Mouse (Mus musculus): ENCODE data around the gene Tnks1bp1.

Gene Tnks1bp1

DNA sequence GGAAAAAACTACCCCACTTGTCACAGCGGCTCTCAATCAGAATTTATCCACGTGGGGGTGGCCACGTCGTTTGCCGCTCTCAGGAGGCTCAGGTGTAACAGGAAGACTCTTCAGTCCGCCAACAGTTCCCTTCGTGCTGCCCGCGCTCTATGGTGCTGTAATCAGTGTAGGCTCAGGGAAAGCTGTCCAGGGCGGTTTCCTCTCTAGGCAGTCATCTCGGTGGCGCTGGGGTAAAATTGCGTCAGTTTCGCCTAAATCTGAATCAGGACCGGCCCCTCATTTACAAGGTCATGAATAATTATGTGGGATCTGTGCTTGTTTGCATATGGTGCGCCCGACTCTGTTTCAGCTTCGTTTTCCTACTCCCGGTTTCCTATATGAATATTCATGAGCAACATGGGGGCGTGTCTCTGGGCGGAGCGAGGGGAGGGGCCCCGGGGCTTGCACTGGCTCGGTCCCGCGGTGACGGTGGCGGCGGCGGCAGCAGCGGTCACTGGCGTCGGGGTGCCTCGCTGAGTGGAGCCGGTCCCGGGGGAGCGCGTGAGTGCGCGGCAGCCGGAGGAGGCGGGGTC lies at the start of gene Tnks1bp1:
TSS of gene Tnks1bp1 (plus strand) at position 427 of the 572 bp plus-strand sequence.
- DNase-seq (ENCODE audit: low spot score in 2 of 2) = peak; percentile 91 to 96

DNA sequence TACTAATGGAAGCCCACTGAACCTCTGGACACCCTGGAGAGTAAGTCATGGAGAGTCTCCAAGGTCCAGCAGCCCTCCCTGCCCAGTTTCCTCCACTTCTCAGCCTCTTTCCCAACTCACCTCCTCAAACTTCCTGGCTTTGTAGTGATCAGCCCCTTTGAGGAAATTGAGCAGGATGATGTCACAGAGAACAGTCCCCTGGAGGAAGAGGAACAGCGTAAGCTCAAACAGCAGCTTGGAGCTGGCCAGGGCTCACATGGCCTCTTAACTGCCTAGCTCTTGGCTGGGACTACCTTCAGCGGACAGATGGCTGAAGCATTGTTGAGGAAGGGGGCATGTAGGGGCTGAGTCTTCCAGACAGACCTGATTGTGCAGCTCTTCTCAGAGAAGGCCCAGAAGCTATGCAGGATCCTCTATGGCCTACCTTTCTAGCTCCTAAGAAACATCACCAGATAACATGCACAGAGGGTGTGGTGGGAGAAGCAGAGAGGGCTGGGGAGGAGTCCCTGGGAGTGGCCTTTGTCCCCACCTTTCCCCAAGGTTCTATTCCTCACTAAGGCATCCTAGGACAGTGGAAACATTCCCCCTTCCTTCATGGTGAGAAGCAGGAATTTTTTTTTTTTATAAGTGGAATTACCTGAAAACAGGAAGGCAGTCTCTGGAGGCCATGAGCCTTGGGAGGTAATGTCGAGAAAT lies 48.2 kb upstream of the Tnks1bp1 start:
- no peak for DNase-seq (ENCODE audit: low spot score in 2 of 2)

- DNase-seq (ENCODE audit: low spot score in 2 of 2) = no peak
These were observed 46.3 kb upstream of the Tnks1bp1 start for GRCm38 (mm10) chr2:85001497-85001896.

DNA sequence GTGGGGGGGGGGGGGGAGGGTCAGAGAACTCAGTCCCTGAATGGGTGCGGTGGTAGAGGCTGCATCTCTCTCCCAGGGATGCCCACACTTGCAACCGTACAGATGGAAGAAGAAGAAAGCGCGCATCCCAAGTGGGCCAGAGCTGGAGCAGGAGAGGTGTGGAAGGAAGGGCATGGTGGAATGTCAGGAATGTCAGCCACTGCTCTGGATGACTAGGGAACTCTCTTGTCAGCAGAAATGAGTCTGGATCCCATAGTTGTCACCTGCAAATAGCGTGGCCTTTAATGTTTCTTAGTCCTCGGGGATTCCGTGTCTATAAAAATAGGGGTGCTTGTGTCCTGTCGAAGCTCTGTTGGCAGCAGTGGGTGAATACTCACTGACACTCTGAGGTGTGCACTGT lies 45.2 kb upstream of the Tnks1bp1 start:
- DNase-seq (ENCODE audit: low spot score in 2 of 2) = no peak

GRCm38 (mm10) chr2:85004341-85004740 lies 43.5 kb upstream of the Tnks1bp1 start:
- DNase-seq (ENCODE audit: low spot score in 2 of 2) = no peak

DNA sequence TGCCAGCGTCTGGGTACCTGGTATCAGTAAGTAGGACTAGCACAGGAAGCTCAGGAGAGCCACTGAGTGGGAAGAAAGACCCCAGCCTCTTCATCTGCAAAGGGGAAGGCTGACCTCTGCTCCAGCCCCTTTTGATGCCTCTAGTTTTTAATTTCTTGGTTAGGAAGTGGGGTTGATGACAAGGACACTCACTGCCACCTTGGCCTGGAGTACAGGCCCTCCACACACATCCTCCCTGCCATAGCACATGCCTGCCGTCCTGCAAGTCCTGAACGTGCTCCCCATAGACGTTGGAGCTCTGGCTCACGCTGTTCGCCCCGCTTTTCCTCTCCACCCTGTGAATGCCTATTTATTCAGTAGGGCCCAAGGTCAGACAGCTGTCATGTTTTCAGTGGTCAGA lies 41.2 kb upstream of the Tnks1bp1 start:
- DNase-seq (ENCODE audit: low spot score in 2 of 2) = no peak

DNA sequence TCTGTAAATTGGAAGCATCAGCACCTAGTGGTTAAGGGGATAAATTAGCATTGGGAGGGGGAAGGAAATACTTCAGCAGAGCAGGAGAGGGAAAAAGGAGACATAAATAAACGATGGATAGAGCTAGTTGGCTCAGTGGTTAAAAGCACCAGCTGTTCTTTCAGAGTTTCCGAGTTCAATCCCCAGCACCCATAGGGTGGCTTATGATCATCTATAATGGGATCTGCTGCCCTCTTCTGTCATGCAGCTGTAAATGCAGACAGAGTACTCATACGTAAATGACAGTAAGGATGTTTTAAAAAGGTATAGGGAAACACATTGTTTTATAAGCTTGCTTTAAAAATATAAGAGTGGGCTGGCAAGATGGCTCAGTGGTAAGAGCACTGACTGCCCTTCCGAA lies 40.1 kb upstream of the Tnks1bp1 start:
- no peak for DNase-seq (ENCODE audit: low spot score in 2 of 2)

- DNase-seq (ENCODE audit: low spot score in 2 of 2) = no peak
These were observed 38.6 kb upstream of the Tnks1bp1 start for GRCm38 (mm10) chr2:85009212-85009611.

- DNase-seq (ENCODE audit: low spot score in 2 of 2) = no peak
These were observed 35.8 kb upstream of the Tnks1bp1 start for GRCm38 (mm10) chr2:85011906-85012604.

GRCm38 (mm10) chr2:85012679-85013078 lies 35.1 kb upstream of the Tnks1bp1 start:
- DNase-seq (ENCODE audit: low spot score in 2 of 2) = no peak

DNA sequence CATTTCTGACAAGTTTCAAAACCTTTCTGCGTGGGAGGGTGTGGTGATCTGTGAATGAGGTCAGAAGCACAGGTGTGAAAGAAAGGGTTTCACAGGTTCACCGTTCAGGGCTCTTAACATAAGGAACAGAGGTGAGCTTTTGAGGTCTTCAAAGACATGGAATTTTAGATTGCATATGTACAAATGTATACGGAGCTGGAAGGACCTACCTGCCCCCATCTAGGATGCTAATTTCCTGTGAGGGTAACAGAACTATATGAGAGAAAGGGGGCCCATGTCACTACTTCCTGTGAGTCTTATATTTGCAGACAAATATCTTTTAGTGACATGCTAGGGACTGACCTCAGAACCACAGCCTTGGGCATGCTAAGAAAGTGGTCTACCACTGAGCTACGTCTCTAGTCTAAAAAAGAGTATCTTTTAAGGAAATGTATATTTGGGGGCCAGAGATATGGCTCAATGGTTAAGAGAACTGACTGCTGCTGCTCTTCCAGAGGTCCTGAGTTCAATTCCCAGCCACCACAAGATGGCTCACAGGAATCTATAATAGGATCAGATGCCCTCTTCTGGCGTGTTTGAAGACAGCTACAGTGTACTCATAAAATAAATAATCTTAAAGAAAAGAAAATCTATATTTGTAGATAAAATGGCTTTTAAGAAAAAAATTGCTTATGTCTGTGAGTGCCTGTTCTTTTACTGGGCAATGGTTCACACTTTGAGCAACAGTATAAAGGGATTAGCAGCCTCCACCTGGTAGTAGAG lies 33.8 kb upstream of the Tnks1bp1 start:
- no peak for DNase-seq (ENCODE audit: low spot score in 2 of 2)

DNA sequence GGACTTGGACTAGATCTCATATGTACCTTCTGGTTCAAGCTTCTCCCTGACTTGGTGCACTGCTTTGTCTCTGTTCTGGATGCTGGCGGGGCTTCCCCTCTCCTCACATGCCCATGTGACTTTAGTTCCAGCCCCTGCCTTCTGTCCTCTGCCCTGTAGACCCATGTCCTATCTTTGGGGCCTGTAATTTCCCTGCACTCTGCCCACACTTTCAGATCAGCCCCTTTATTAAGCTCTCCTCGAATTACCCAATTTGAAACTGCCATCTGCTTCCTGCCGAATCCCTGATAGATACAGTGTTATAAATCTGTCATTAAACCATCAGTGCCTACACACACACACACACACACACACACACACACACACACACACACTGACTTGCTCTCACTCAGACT lies 33.2 kb upstream of the Tnks1bp1 start:
- DNase-seq (ENCODE audit: low spot score in 2 of 2) = no peak

DNA sequence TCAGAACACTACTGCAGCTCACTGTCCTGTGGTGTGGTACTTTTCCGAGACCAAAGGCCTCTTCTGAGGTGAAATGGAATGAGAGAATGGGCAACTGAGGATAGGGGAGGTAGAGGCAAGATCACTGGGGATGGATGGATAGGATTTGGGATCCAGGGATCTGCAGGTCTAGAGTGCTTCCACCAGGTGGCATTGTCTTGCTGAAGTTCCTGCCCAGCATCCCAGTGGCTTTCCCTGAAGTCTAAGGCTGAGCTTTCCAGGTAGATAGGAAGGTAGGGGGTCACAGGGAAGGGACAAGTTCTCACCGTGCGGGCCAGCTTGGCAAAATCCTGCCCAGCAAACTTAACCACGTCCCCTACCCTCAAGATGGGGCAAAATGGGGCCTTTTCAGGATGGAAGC lies 25.8 kb upstream of the Tnks1bp1 start:
- DNase-seq (ENCODE audit: low spot score in 2 of 2) = no peak

DNA sequence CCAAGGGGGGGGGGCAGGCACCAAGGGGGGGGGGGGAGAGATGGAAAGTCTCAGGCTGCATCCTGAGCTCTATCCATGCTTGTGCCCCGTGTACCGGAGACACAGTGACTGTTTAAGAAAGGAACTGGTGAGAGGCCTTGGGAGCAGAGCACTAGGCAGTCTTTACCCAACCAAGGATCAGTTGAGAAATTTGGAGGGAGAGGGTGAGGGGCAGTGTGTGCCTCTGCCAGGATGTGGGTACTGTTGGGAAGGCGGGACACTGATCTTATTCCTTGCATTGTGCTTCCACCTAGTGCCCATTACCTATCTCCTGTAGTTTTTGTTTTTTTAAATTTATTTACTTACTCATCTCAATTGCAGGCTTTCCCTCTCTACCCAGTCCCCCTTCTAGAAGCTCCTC lies 21.6 kb upstream of the Tnks1bp1 start:
- no peak for DNase-seq (ENCODE audit: low spot score in 2 of 2)

DNA sequence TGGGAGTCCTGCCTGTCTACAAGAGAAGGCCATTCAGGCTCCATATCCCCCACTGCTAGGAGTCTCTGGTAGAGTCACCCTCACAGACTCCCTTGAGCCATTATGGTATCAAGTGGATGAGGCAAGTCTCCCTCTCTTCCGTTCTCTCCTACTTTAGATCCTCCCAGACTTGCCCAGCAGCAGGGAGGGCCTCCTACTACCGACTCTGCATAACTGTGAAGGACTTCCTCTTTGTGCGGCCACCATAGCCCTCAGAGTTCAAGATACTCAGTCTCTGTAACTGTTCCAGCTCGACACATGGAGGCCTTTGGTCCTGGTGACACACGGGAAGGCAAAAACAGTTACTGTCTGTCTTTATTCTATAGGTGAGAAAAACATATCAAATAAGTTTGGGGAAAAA lies 20.5 kb upstream of the Tnks1bp1 start:
- no peak for DNase-seq (ENCODE audit: low spot score in 2 of 2)

DNA sequence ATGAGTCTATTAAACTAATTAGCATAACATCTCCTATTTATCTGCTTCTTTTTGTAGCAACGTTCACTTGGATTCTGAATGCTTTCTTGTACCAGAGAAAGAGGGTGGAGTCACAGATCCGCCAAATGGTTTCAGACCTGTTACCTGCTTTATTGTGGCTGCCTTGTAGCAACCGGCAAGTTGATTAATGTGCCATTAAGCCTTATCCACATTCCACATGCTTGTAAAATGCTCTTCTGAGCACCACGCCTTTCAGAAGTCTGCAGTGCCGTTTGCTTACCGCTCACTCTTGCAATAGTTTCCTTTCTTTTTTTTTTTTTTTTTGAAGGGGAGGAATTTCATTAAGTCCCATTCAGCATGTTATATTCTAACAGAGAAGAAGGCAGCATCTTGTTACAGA lies 17.9 kb upstream of the Tnks1bp1 start:
- no peak for DNase-seq (ENCODE audit: low spot score in 2 of 2)

- no peak for DNase-seq (ENCODE audit: low spot score in 2 of 2)
These were observed 16.8 kb upstream of the Tnks1bp1 start for GRCm38 (mm10) chr2:85030989-85031388.

- no peak for DNase-seq (ENCODE audit: low spot score in 2 of 2)
These were observed 14.7 kb upstream of the Tnks1bp1 start for GRCm38 (mm10) chr2:85033121-85033520.

GRCm38 (mm10) chr2:85034169-85034568 lies 13.7 kb upstream of the Tnks1bp1 start:
- DNase-seq (ENCODE audit: low spot score in 2 of 2) = no peak

DNA sequence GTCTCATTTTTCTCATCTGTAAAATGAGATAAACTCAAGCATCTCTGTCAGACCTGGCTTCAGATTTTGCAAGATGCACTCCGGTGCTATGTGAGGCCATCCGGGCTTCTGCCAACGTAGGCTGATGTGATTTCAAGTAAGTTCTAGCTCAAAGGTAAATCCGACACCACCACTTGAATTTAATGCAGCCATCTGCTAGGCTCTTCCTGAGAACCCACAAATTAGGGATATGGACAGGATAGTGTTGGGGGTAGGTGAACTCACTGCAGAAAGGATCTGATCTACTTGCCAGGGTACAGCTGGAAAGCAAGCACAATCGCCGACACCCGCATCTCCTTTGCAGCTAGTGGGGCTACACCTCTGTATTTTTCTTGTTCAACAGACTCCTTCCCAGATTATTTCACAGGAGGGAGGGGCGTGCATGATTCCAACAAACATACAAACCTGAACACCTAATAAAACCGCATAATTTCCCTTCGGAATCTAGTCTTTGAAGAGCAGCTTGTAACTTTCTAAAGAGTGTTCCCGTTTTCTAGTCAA lies 11.2 kb upstream of the Tnks1bp1 start:
- DNase-seq (ENCODE audit: low spot score in 2 of 2) = no peak

DNA sequence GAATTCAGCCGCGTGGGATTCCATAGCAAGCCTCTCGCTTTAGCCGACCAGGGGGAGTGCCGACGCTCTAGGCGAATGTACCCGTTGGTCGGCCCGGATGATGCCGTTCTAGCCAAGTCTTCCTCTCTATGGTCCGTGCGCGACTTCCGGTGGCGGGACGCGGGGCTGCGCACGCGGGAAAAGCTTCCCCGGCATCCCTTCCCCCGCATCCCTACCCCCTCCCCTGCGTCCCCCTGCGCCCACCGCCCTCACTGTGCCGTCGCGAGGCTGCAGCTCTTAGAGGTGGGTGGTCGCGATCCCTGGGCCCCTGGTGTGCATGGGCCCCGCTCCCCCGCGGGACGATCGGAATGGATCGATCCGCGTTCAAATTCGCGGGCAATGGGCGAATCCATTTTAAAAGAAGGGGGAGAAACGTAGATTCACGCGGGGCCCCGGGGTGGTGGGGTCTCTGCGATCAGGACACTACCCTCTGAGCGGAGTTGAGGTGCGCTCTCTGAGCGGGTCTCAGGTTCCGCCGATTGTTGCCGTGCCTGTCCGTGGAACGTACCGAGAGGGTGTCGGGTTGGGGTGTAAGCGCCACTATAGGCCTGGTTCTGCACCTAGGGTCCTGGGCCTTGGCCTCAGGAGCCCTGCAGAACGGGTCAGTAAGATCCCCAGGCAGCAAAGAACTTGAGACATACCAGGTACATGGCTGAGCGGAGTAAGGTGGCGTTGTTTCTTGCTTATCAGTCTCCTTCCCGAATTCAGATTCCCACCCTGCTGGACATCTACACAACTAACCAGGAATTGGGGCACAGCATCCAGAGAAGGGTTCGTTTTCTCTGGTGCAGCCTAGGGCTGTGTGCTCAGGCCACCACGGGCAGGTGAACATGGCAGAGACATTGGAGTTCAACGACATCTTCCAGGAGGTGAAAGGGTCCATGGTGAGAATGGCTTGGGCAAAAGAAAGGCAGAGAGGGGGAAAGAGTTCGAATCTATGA lies 10.5 kb upstream of the Tnks1bp1 start, which contains the start of the genes Ssrp1 and P2rx3:
TSS of gene Ssrp1 (plus strand) at position 188 of the 980 bp plus-strand sequence.
TSS of gene P2rx3 (minus strand) at position 416 of the 980 bp plus-strand sequence.
- peak; percentile 86 to 88 for DNase-seq (ENCODE audit: low spot score in 2 of 2)
